Mouse (Mus musculus): ENCODE results near the gene Ubap2l. TPM values are rescaled to one million over a fixed set of nuclear protein-coding genes. Genes with fewer than 3 reads are reported as not detected.
A peak's percentile ranks its signal among the peaks of the same experiment; 100 is the strongest.

Gene Ubap2l
- total RNA-seq, 1 experiment from 2014 or later = 198 TPM

GRCm38 (mm10) chr3:89959435-89959834 is 93.0 kb downstream of the Ubap2l start:
- ATAC-seq (replicated peaks in 1 of 2; ENCODE audit: insufficient read depth in 1 of 2, low FRiP score in 2 of 2, low TSS enrichment in 1 of 2, low read depth in 1 of 2, poor library complexity in 2 of 2, severe bottlenecking in 2 of 2) = no peak

DNA sequence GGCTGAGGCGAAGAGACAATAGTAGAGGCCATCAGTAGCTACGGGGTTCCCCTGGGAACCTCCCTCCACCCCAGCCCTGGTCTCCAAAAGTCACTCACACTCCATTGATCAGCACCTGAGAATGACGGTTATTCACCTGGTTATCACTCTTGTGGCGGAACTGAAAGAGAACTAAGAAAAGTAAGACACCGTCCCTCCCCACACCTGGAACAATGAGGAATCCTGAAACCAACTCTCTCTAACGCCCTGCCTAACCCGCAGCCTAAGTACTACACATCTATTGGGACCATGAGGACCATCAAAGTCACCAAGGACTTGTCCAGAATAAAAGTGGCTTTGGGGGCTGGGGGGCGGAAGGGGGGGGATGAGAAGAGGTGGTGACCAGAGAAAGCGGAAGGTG is 94.5 kb downstream of the Ubap2l start:
- ATAC-seq (replicated peaks in 1 of 2; ENCODE audit: insufficient read depth in 1 of 2, low FRiP score in 2 of 2, low TSS enrichment in 1 of 2, low read depth in 1 of 2, poor library complexity in 2 of 2, severe bottlenecking in 2 of 2) = no peak

DNA sequence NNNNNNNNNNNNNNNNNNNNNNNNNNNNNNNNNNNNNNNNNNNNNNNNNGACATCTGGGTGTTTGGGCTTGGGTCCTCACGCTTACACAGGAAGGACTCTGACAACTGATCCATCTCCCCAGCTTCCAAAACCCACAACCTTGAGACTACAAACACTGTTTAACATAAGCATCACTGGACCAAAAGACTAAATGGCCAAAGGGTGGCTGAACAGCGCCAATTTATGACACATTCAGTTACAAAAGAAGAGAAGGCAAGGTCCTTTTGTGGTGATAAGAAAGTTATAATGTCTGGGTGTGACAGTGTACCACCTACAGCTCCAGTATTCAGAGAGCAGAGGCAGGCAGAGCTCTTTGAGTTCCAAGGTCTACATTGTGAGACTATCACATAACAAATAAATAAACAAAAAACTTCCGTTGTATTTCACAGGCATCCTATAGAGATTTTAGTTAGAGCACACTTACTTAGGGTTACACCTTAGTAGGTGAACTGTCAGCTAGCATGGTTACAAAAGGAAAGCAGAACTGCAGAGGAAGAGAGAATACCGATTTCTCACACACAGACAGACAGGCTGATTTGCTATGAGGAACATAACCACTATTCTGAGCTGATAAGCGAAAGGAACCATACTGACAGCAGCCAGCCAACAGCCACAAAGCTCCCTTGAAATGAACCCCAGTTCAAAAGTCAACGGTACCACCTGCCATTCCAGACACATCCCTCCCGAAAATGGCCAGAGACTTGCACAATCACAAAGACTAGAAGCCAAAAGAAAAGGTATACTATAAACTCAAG is 96.1 kb downstream of the Ubap2l start:
- ATAC-seq (replicated peaks in 1 of 2; ENCODE audit: insufficient read depth in 1 of 2, low FRiP score in 2 of 2, low TSS enrichment in 1 of 2, low read depth in 1 of 2, poor library complexity in 2 of 2, severe bottlenecking in 2 of 2) = no peak

- peak; percentile 72 to 81 for ATAC-seq (replicated peaks in 1 of 2; ENCODE audit: insufficient read depth in 1 of 2, low FRiP score in 2 of 2, low TSS enrichment in 1 of 2, low read depth in 1 of 2, poor library complexity in 2 of 2, severe bottlenecking in 2 of 2)
These were observed 99.0 kb downstream of the Ubap2l start for GRCm38 (mm10) chr3:89953420-89953819.

Other genes with a start within 250 kb of the Ubap2l start
- 0.50 TPM in 1 of 2 replicates, not detected in the other for gene She, start 221.3 kb downstream of the Ubap2l start, total RNA-seq (2017)
- gene Il6ra, start 139.4 kb downstream of the Ubap2l start, total RNA-seq (2017) = 9.6 and 11.1 TPM in 2 replicates
- gene Atp8b2, start 89.1 kb downstream of the Ubap2l start, total RNA-seq (2017) = 52.4 and 76.5 TPM in 2 replicates
- 72.0 and 75.5 TPM in 2 replicates for gene Hax1, start 53.8 kb downstream of the Ubap2l start, total RNA-seq (2017)
- gene 4933434E20Rik, start 992 bp downstream of the Ubap2l start, total RNA-seq (2017) = 51.5 and 53.0 TPM in 2 replicates
- gene Tpm3, start 20.0 kb upstream of the Ubap2l start, total RNA-seq (2017) = 892 and 993 TPM in 2 replicates
- gene Nup210l, start 51.5 kb upstream of the Ubap2l start, total RNA-seq (2017) = 0.45 and 0.88 TPM in 2 replicates
- gene Rps27, start 161.0 kb upstream of the Ubap2l start, total RNA-seq (2017) = 5,346 and 7,603 TPM in 2 replicates
- 3.8 and 5.8 TPM in 2 replicates for gene Rab13, start 161.1 kb upstream of the Ubap2l start, total RNA-seq (2017)
- gene Jtb, start 179.0 kb upstream of the Ubap2l start, total RNA-seq (2017) = 45.2 and 54.4 TPM in 2 replicates
- not detected in 2 replicates for gene Creb3l4, start 190.9 kb upstream of the Ubap2l start, total RNA-seq (2017)
- 48.2 and 61.7 TPM in 2 replicates for gene Slc39a1, start 195.5 kb upstream of the Ubap2l start, total RNA-seq (2017)
- 15.1 and 18.8 TPM in 2 replicates for gene Crtc2, start 201.5 kb upstream of the Ubap2l start, total RNA-seq (2017)
- 15.7 and 19.6 TPM in 2 replicates for gene Dennd4b, start 212.6 kb upstream of the Ubap2l start, total RNA-seq (2017)
- 33.5 and 34.1 TPM in 2 replicates for gene Gatad2b, start 240.6 kb upstream of the Ubap2l start, total RNA-seq (2017)

Measured in hematopoietic stem cell, adult 5-6 weeks (primary cell).